Mouse (Mus musculus) myocyte (in vitro differentiated cells): ENCODE results near the gene Ust.

ENCODE experiments used
- E2F4 ChIP-seq: IDR thresholded peaks from one replicate; pipeline ENCODE4 v1.6.1; 2011; ENCODE audit warnings: mild to moderate bottlenecking, control low read depth, moderate library complexity; ENCODE audit not compliant: insufficient read depth
- MAX ChIP-seq: IDR thresholded peaks from one replicate; pipeline ENCODE4 v1.6.1; 2011; ENCODE audit warnings: low read depth, mild to moderate bottlenecking, control low read depth
- MYOG ChIP-seq, 3 experiments: IDR thresholded peaks; one replicate each; pipeline ENCODE4 v1.6.1; 2011; ENCODE audit warnings: control low read depth in 2 of 3, low read depth in 2 of 3, mild to moderate bottlenecking in 2 of 3; ENCODE audit not compliant: insufficient read length in 2 of 3, control insufficient read depth in 1 of 3, insufficient read depth in 1 of 3
- POLR2A ChIP-seq: IDR thresholded peaks from one replicate; pipeline ENCODE4 v1.6.1; 2011; ENCODE audit warnings: low read depth, mild to moderate bottlenecking, control low read depth, moderate library complexity; ENCODE audit not compliant: insufficient read length
- POLR2AphosphoS2 ChIP-seq: IDR thresholded peaks from one replicate; pipeline ENCODE4 v1.6.1; 2011; ENCODE audit warnings: low read depth, control low read depth; ENCODE audit not compliant: insufficient read length
- REST ChIP-seq: IDR thresholded peaks from one replicate; pipeline ENCODE4 v1.6.1; 2011; ENCODE audit warnings: mild to moderate bottlenecking, control low read depth, moderate library complexity; ENCODE audit not compliant: insufficient read depth, insufficient read length
- SRF ChIP-seq: IDR thresholded peaks from one replicate; pipeline ENCODE4 v1.6.1; 2011; ENCODE audit warnings: low read depth; ENCODE audit not compliant: control insufficient read depth, insufficient read length
- TCF12 ChIP-seq: IDR thresholded peaks from one replicate; pipeline ENCODE4 v1.6.1; 2011; ENCODE audit warnings: mild to moderate bottlenecking, control low read depth; ENCODE audit not compliant: poor library complexity, insufficient read depth, severe bottlenecking
- TCF3 ChIP-seq: IDR thresholded peaks from one replicate; pipeline ENCODE4 v1.6.1; 2011; ENCODE audit warnings: low read depth, control low read depth; ENCODE audit not compliant: insufficient read length
- USF1 ChIP-seq: IDR thresholded peaks from one replicate; pipeline ENCODE4 v1.6.1; 2011; ENCODE audit warnings: low read depth, mild to moderate bottlenecking, control low read depth, moderate library complexity

DNA sequence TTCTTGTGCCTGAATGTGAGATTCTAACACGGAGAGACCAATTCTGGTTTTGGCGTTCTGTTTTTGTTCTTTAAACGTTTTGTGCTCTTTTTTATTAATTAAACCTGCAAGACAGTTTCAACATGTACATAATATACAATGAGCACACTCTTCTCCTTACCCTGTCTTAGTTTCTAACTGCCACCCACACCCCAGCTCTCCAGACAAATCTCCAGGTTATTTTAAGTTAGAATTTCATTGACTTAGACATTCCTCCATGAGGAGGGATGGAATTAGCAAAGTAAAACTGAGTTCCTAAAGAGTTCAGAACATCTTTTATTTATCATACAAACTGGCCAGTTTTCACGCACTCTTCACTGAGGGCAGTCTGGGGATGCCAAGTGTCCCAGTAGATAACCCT lies 248.9 kb downstream of the Ust start:
- TF ChIP-seq POLR2A = no peak
- TF ChIP-seq E2F4 = no peak
- TF ChIP-seq MAX = no peak
- TF ChIP-seq USF1 = no peak
- TF ChIP-seq POLR2AphosphoS2 = no peak
- TF ChIP-seq TCF12 = no peak
- TF ChIP-seq TCF3 = no peak
- no peak for TF ChIP-seq SRF
- no peak for TF ChIP-seq REST
- TF ChIP-seq MYOG (IDR thresholded peaks at IDR 0.05; ENCODE audit: control insufficient read depth in 1 of 3, insufficient read depth in 1 of 3, insufficient read length in 2 of 3, low read depth in 2 of 3) = no peak
